Mouse (Mus musculus) neural tube, embryonic 13.5 days (tissue): ENCODE data around the gene Nrg3. TPM values are rescaled to one million over a fixed set of nuclear protein-coding genes. Genes with fewer than 3 reads are reported as not detected.

ENCODE experiments used
- ATAC-seq: fragments of 200-750 bp; cut with Nextera tagmentation; 2 replicates; pipeline ENCODE4 v1.8.0; 2017; ENCODE audit warnings: low read depth, mild to moderate bottlenecking, moderate TSS enrichment, moderate library complexity
- H3K27ac ChIP-seq: fragments of 300-500 bp; sonication (generic); replicated peaks from 2 replicates; pipeline ENCODE4 v1.5.1; 2015; ENCODE audit warnings: moderate library complexity, mild to moderate bottlenecking, inconsistent platforms
- H3K27me3 ChIP-seq: fragments of 300-500 bp; sonication (generic); 2 replicates; pipeline ENCODE4 v1.6.1; 2015; ENCODE audit warnings: mild to moderate bottlenecking, inconsistent platforms
- H3K36me3 ChIP-seq: fragments of 300-500 bp; sonication (generic); 2 replicates; pipeline ENCODE4 v1.6.1; 2015; ENCODE audit warnings: mild to moderate bottlenecking, inconsistent platforms
- H3K4me1 ChIP-seq: fragments of 300-500 bp; sonication (generic); replicated peaks from 2 replicates; pipeline ENCODE4 v1.6.1; 2015; ENCODE audit warnings: inconsistent platforms
- H3K4me2 ChIP-seq: fragments of 300-500 bp; sonication (generic); 2 replicates; pipeline ENCODE4 v1.6.1; 2015; ENCODE audit warnings: inconsistent platforms, mild to moderate bottlenecking, moderate library complexity
- H3K4me3 ChIP-seq: fragments of 300-500 bp; sonication (generic); 2 replicates; pipeline ENCODE4 v1.5.1; 2015; ENCODE audit warnings: mild to moderate bottlenecking, inconsistent platforms
- H3K9ac ChIP-seq: fragments of 300-500 bp; sonication (generic); 2 replicates; pipeline ENCODE4 v1.6.1; 2015; ENCODE audit warnings: moderate library complexity, mild to moderate bottlenecking, inconsistent platforms
- H3K9me3 ChIP-seq: fragments of 300-500 bp; sonication (generic); 2 replicates; pipeline ENCODE4 v1.6.1; 2016; ENCODE audit warnings: inconsistent platforms
- WGBS: fragments of 180-500 bp; shearing (Covaris S2); methylation state at CpG from one replicate; pipeline ENCODE4 v1.1.7; 2015; 5-methylcytosine and 5-hydroxymethylcytosine counted together
- polyA plus RNA-seq: library from polyadenylated mRNA; unstranded; fragments of >200 nt; fragmentation: Nextera tagmentation; extraction: Ambion mirVana; gene quantifications from 2 replicates; pipeline ENCODE4 v1.2.1, GENCODE M21; 2015

Gene Nrg3
- polyA plus RNA-seq, 1 experiment from 2014 or later, result 8.6 TPM

GRCm38 (mm10) chr14:39043384-39043783, 429.5 kb downstream of the Nrg3 start:
- no peak overlapping the region for H3K4me3 ChIP-seq
- no peaks in the 10 kb centered on the region for H3K4me1 ChIP-seq
- no peak for ATAC-seq
- H3K9ac ChIP-seq, result no peak overlapping the region
- 42% methylated on average over 5 of the region's 5 CpGs for WGBS
- H3K27ac ChIP-seq, result no peak overlapping the region
- H3K9me3 ChIP-seq, result no peaks in the 10 kb centered on the region
- no peak overlapping the region for H3K4me2 ChIP-seq
- H3K27me3 ChIP-seq, result no peaks in the 10 kb centered on the region
- no peaks in the 10 kb centered on the region for H3K36me3 ChIP-seq

- H3K4me1 ChIP-seq, result no peaks in the 10 kb centered on the region
- WGBS, result 76% methylated on average over 1 of the region's 1 CpGs
- no peaks in the 10 kb centered on the region for H3K9me3 ChIP-seq
- H3K27ac ChIP-seq, result no peak overlapping the region
- no peak overlapping the region for H3K9ac ChIP-seq
- no peak overlapping the region for H3K4me2 ChIP-seq
- H3K36me3 ChIP-seq, result no peaks in the 10 kb centered on the region
- H3K4me3 ChIP-seq, result no peak overlapping the region
- ATAC-seq, result no peak
- no peaks in the 10 kb centered on the region for H3K27me3 ChIP-seq
Measured at GRCm38 (mm10) chr14:39039046-39039445, 433.8 kb downstream of the Nrg3 start.

- no peak for ATAC-seq
- H3K36me3 ChIP-seq, result no peaks in the 10 kb centered on the region
- H3K9ac ChIP-seq, result no peak overlapping the region
- no peaks in the 10 kb centered on the region for H3K9me3 ChIP-seq
- no peaks in the 10 kb centered on the region for H3K4me1 ChIP-seq
- WGBS, result 96% methylated on average over 3 of the region's 3 CpGs
- no peak overlapping the region for H3K4me2 ChIP-seq
- H3K27ac ChIP-seq, result no peak overlapping the region
- no peak overlapping the region for H3K4me3 ChIP-seq
- no peaks in the 10 kb centered on the region for H3K27me3 ChIP-seq
Measured at GRCm38 (mm10) chr14:39034482-39034881, 438.4 kb downstream of the Nrg3 start.

GRCm38 (mm10) chr14:39023065-39023464, 449.8 kb downstream of the Nrg3 start:
- ATAC-seq, result no peak
- H3K9ac ChIP-seq, result no peak overlapping the region
- H3K4me3 ChIP-seq, result no peak overlapping the region
- H3K27me3 ChIP-seq, result no peaks in the 10 kb centered on the region
- H3K4me1 ChIP-seq, result no peaks in the 10 kb centered on the region
- no peak overlapping the region for H3K27ac ChIP-seq
- no peaks in the 10 kb centered on the region for H3K9me3 ChIP-seq
- WGBS, result 90% methylated on average over 2 of the region's 2 CpGs
- no peaks in the 10 kb centered on the region for H3K36me3 ChIP-seq
- H3K4me2 ChIP-seq, result no peak overlapping the region

GRCm38 (mm10) chr14:39014126-39014525, 458.8 kb downstream of the Nrg3 start:
- Histone ChIP-seq H3K4me1 (no peaks in the 10 kb centered on the region), H3K9me3 (no peaks in the 10 kb centered on the region), H3K9ac (no peak overlapping the region), H3K4me2 (no peak overlapping the region), H3K27me3 (no peaks in the 10 kb centered on the region), H3K27ac (no peak overlapping the region), H3K36me3 (no peaks in the 10 kb centered on the region), H3K4me3 (no peak overlapping the region)
- no peak for ATAC-seq

GRCm38 (mm10) chr14:38997843-38998242, 475.0 kb downstream of the Nrg3 start:
- Histone ChIP-seq H3K4me2 (no peak overlapping the region), H3K27ac (peak overlapping the region; percentile 42; the same call in 1 of the 2 replicates), H3K27me3 (no peaks in the 10 kb centered on the region), H3K4me1 (no peaks in the 10 kb centered on the region), H3K36me3 (no peaks in the 10 kb centered on the region), H3K4me3 (no peak overlapping the region), H3K9ac (no peak overlapping the region), H3K9me3 (no peaks in the 10 kb centered on the region)
- no peak for ATAC-seq
- 69% methylated on average over 3 of the region's 3 CpGs for WGBS

- no peaks in the 10 kb centered on the region for H3K27me3 ChIP-seq
- WGBS, result 84% methylated on average over 1 of the region's 1 CpGs
- no peak overlapping the region for H3K4me3 ChIP-seq
- H3K27ac ChIP-seq, result no peak overlapping the region
- H3K36me3 ChIP-seq, result no peaks in the 10 kb centered on the region
- no peaks in the 10 kb centered on the region for H3K4me1 ChIP-seq
- no peak for ATAC-seq
- H3K9ac ChIP-seq, result no peak overlapping the region
- H3K4me2 ChIP-seq, result no peak overlapping the region
- no peaks in the 10 kb centered on the region for H3K9me3 ChIP-seq
Measured at GRCm38 (mm10) chr14:38992574-38992866, 480.4 kb downstream of the Nrg3 start.

- no peak for ATAC-seq
- no peaks in the 10 kb centered on the region for H3K36me3 ChIP-seq
- no peak overlapping the region for H3K9ac ChIP-seq
- H3K4me1 ChIP-seq, result no peaks in the 10 kb centered on the region
- H3K27ac ChIP-seq, result no peak overlapping the region
- H3K4me2 ChIP-seq, result no peak overlapping the region
- no peak overlapping the region for H3K4me3 ChIP-seq
- H3K9me3 ChIP-seq, result no peaks in the 10 kb centered on the region
- no peaks in the 10 kb centered on the region for H3K27me3 ChIP-seq
- 72% methylated on average over 7 of the region's 7 CpGs for WGBS
Measured at GRCm38 (mm10) chr14:38991847-38992573, 480.9 kb downstream of the Nrg3 start.

GRCm38 (mm10) chr14:38959367-38959766, 513.5 kb downstream of the Nrg3 start:
- no peak overlapping the region for H3K4me3 ChIP-seq
- H3K9me3 ChIP-seq, result no peaks in the 10 kb centered on the region
- H3K27me3 ChIP-seq, result no peaks in the 10 kb centered on the region
- H3K4me2 ChIP-seq, result no peak overlapping the region
- H3K9ac ChIP-seq, result no peak overlapping the region
- no peak overlapping the region for H3K27ac ChIP-seq
- H3K36me3 ChIP-seq, result no peaks in the 10 kb centered on the region
- H3K4me1 ChIP-seq, result no peaks in the 10 kb centered on the region
- WGBS, result 63% methylated on average over 7 of the region's 7 CpGs
- ATAC-seq, result no peak; the same call in 1 of the 2 replicates

- no peak overlapping the region for H3K4me3 ChIP-seq
- no peak for ATAC-seq
- no peaks in the 10 kb centered on the region for H3K27me3 ChIP-seq
- no peaks in the 10 kb centered on the region for H3K36me3 ChIP-seq
- peaks cover 7% of the 10 kb centered on the region; the same call in 1 of the 2 replicates for H3K4me1 ChIP-seq
- WGBS, result 66% methylated on average over 1 of the region's 1 CpGs
- no peak overlapping the region for H3K4me2 ChIP-seq
- no peaks in the 10 kb centered on the region for H3K9me3 ChIP-seq
- H3K9ac ChIP-seq, result no peak overlapping the region
- H3K27ac ChIP-seq, result no peak overlapping the region
Measured at GRCm38 (mm10) chr14:38937481-38937880, 535.4 kb downstream of the Nrg3 start.

GRCm38 (mm10) chr14:38936483-38937054, 536.3 kb downstream of the Nrg3 start:
- Histone ChIP-seq H3K27me3 (no peaks in the 10 kb centered on the region), H3K27ac (no peak overlapping the region), H3K9me3 (no peaks in the 10 kb centered on the region), H3K4me1 (peaks cover 7% of the 10 kb centered on the region; the same call in 1 of the 2 replicates), H3K36me3 (no peaks in the 10 kb centered on the region), H3K4me3 (no peak overlapping the region), H3K4me2 (no peak overlapping the region), H3K9ac (no peak overlapping the region)
- 36% methylated on average over 2 of the region's 2 CpGs for WGBS
- no peak for ATAC-seq

- H3K27me3 ChIP-seq, result no peaks in the 10 kb centered on the region
- H3K4me1 ChIP-seq, result no peaks in the 10 kb centered on the region
- 69% methylated on average over 1 of the region's 1 CpGs for WGBS
- H3K36me3 ChIP-seq, result no peaks in the 10 kb centered on the region
- no peaks in the 10 kb centered on the region for H3K9me3 ChIP-seq
- H3K9ac ChIP-seq, result no peak overlapping the region
- H3K27ac ChIP-seq, result no peak overlapping the region
- no peak overlapping the region for H3K4me3 ChIP-seq
- no peak overlapping the region for H3K4me2 ChIP-seq
- ATAC-seq, result no peak
Measured at GRCm38 (mm10) chr14:38923652-38924051, 549.2 kb downstream of the Nrg3 start.

- H3K9me3 ChIP-seq, result no peaks in the 10 kb centered on the region
- WGBS, result 80% methylated on average over 2 of the region's 2 CpGs
- no peak overlapping the region for H3K9ac ChIP-seq
- no peaks in the 10 kb centered on the region for H3K4me1 ChIP-seq
- H3K36me3 ChIP-seq, result no peaks in the 10 kb centered on the region
- 0 out of 2 replicates have a peak, but pooled peaks have one; percentile 47 for ATAC-seq
- H3K27me3 ChIP-seq, result no peaks in the 10 kb centered on the region
- no peak overlapping the region for H3K4me2 ChIP-seq
- no peak overlapping the region for H3K4me3 ChIP-seq
- no peak overlapping the region for H3K27ac ChIP-seq
Measured at GRCm38 (mm10) chr14:38920800-38921199, 552.1 kb downstream of the Nrg3 start.
